Mouse (Mus musculus) liver, embryonic 14.5 days (tissue): ENCODE data around the gene Parvb.

Experiments used
- CTCF ChIP-seq: IDR thresholded peaks from 2 replicates; pipeline ENCODE4 v1.5.1; 2016; ENCODE audit warnings: antibody characterized with exemption, low read depth, control low read depth
- EP300 ChIP-seq: IDR thresholded peaks from 2 replicates; pipeline ENCODE4 v1.6.1; 2016; ENCODE audit warnings: antibody characterized with exemption, low read depth

- TF ChIP-seq CTCF, result no peak
- no peak for TF ChIP-seq EP300
These were observed 98.1 kb downstream of the Parvb start for GRCm38 (mm10) chr15:84329940-84330339.
